Mouse (Mus musculus): ENCODE measurements around the gene Cmtm5.
"Not testable (repeated sequence)": the region's sequence is repeated elsewhere in the genome, so short reads cannot be mapped to it uniquely, and the experiment has no call there.

Cmtm5 gene

DNA sequence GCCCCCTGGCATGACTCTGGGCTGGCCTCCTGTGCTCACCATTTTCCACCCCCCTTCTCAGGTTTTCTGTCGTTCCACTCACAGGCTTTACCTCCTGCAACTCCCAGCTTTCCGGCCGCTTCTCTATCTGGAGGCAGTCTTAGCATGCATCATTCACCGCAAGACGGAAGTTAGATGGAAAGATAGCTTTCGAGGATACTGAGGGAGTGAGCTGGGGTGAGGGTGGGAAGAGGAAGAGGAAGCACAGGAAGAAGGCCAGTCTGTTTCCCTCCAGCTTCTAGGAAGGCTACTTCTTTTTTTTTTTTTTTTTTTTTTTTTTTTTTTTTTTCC lies 735 bp downstream of the Cmtm5 start:
- no peak for DNase-seq

DNA sequence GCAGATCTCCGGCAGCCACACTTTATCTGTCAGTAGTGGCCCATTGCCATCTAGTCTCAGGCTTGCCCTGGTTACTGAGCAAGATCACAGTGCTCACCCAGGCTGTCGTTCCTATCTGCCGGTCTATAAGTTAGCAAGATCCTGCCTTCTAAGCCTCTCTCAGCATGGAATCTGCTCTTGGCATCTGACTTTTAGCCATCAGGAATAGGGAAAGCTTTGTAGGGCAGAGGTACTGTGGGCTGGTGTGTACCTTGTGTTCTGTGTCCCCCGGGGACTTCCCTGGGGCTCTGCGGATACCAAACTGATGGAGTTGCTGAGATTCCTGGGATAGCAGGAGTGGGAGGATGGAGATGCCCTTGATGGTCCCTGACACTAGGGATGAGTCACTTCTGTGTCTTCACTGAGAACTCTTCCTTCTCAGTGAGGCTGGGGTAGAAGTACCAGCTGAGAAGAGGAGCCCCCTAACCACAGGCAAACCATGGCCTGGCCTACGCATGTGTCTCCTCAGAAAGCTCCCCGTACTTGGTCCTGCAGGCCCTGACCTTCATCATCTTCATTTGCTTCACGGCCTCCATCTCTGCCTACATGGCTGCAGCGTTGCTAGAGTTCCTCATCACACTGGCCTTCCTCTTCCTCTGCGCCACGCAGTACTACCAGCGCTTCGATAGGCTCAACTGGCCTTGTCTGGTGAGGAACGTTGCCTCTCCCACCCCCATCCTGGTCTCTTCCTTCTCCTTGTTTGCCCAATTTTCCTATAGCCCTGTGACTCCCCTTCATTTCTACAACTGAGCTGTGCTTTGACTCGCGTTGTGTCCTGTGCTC lies 1.5 kb downstream of the Cmtm5 start:
- DNase-seq, result no peak

DNA sequence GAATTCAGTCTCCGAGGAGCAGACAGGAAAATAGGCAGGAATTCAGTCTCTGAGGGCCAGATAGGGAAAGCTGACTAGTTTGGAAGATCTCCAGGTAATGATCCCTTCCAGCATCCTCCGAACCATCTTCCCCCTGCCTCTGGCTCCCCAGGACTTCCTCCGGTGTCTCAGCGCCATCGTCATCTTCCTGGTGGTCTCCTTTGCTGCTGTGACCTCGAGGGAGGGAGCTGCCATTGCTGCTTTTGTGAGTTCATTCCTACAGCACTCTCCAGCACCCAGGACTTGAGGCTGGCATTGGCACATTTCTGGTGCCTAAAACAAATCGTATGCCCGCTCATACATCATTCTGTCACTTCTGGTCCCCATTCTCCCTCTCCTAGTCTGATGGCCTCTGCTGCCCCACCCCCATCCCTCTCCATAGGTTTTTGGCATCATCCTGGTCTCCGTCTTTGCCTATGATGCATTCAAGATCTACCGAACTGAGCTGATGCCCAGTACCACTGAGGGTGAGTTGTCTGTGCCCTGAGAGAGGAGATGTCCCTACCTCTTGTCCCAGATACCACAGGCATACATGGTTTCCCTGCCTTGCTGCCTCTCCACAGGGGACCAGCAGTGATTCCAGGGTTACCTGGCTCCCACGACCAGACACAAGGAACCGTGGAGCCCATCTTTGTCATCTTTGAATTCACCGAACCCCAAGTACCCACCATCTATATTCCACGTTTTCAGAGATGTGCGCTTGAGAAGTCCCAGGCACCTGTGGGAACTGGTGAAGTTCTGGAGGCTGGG lies 2.6 kb downstream of the Cmtm5 start:
- no peak for DNase-seq

DNA sequence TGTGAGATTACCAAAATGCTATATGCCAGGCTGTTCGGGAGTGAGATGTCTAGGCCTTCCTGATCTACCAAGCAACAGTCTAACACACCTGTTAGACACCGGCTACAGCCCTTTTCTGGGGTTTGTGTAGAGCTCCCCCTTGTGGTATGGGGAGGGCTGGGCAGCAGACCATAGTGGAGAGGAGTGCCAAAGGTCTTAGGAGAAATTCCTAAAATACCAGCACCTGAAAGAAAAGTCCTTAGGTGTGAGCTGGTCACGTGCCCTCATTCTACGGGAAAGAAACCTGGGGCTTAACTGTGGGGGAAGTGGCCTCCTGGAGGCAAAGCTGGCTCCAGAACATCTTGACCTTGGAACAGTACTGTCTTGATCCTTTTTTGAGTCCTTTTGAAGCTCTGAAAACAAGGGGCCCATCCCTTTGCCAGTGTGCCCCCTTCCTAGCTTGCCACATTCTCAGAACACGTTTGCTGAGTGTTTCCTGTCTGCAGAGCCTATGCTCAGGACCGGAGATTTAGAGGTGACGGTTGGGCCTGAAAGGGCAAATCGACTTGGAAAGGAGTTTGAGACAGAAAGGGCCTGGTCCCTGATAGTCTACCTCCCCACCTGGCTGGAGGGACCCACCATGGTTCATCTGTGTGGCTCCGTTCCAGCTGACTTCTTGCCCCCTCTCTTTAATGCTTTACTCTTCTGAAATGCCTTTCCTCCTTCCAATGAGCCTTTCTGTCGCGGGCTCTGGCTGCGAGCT lies 3.5 kb downstream of the Cmtm5 start:
- peak; percentile 62 for DNase-seq

DNA sequence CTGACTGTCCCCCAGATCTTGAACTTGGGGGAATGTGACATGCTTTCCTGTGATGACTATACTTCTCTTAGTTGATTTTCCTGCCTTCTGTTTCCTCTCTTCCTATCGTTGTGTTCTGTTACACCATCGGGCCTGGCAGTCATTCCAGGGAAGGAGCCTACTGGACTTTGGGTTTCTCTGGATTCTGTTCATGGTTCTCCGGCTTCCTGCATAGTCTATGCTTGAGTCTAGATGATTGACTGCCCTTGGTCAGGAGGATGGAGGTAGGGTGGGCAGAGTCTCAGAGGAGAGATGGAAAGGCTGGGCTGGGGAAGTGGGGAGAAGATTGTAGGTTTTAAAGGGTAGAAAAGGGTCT lies 4.1 kb downstream of the Cmtm5 start:
- DNase-seq, result no peak

DNA sequence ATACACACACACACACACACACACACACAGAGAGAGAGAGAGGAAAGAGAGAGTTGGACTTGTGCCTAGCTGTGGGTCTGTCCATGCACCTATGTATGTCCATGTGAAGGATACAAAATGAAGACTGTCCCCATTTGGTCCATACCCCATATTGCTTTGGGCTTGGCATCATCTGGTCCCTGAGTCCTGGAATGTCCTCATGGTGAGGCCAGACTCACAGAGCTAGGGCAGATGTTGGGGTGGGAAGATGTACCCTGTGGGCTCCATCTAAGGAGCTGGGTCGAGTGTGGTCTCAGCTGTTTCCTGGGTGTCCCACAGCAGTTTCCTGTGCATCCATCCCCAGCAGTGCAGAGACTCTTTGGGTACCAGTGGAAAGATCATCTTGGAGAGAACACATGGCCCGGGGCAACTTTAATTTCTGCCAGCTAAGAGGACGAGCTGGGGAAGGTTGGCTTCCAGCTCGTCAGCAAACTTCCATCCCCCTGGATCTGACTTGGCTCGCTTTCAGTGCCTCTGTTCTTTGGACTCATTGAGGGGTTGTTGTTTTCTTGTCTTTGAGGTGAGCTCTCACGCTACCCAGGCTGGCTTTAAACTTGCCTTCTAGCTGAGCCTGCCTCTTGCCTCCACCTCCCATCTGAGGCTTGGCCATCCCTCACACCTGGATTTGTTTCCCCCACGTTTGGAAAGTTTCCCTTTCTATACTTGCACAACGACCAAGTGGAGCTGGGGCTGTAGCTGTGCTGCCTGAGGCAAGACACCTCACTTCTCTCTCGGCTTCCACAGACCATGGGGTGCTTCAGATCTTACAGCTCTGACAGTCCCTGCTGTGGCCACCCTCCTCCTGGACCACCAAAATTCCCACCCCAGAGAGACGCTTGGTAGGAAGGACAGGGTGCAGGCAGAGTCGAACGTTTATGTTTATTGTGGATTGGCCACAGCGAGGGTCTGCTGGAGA lies 5.2 kb downstream of the Cmtm5 start:
- no peak for DNase-seq

DNA sequence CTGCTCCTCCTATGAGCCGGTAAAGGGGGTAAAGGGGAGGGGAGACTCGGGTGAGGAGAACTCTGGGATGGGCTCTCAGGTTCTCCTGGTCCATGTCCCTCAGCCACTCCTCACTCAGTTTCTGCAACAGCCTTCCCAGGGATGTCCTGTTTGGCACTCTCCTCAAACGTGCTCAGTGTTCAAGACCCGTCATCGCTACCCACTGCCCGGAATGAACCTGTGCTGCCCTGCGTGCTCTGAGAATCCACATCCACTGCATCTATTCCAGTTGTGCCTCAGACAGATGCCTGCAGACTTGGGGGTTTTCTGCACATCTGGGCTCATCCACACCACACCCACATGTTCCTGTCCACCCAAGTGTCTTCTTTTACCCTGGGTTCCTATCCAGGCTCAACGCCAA lies 6.4 kb downstream of the Cmtm5 start:
- DNase-seq, result no peak

DNA sequence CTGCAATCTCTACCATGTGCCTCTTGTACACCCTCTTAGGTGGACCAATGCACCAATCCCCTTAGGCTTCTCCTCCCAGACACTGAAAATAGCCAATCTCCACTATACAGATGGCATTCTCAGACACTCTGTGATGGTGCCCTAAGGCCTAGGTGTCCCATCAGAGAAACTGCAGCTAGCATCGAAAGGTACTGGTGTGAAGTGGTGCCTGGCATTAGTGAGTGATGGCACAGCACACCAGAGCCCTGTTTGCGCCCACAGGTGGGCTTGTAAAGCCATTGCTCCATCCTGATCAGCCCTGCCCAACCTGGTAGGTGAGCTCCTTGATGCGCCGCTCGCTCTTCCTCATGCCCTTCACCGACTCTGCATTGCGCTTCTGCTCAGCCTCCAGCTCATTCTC lies 7.9 kb downstream of the Cmtm5 start:
- DNase-seq, result no peak

DNA sequence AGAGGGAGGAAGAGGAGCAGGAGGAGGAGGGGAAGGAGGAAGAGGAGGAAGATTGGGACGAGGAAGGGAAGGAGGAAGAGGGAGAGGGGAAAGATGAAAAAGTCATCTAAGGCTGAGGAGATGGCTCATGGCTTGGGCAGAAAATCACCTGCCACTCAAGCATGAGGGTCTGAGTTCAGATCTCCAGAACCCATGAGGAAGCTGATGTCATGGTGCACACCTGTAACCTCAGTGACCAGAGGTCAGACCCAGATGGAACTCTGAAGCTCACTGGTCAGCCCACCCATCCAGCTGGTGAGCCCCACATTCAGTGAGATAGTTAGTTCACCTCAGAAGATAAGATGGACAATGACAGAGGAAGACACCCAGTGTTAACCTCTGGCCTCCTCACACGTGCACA lies 8.9 kb downstream of the Cmtm5 start:
- DNase-seq, result no peak

DNA sequence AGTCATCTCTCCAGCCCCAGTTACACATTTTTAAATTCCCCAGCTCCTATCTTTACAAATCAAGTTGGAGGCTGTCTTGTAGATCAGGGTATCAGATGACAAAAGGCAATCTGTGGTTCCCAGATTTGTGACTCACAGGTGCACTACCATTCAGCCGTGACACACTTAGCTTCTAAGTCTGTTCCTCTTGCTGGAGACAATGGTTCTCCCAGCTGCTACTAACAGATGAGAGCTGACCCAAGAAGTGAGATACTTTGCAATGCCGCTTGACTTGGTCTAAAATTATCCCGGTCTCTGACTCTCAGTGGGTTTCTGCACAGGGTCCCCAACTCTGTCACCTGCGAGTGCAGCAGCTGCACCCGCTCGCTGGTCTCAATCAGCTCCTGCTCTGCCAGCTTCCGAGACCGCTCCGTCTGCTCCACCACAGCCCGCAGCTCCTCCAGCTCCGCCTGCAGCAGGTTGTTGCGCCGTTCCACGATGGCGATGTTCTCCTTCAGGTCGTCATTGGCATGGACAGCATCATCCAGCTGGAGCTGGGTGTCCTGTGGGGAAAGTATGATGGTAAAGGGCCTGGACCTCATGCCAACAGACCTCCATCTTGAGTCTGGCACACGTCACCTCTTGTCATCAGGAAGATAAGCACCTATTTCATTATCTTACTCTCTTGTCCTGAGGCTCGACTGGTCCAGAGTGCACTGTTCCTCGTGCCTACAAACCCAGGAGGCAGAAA lies 10.1 kb downstream of the Cmtm5 start:
- no peak for DNase-seq

DNA sequence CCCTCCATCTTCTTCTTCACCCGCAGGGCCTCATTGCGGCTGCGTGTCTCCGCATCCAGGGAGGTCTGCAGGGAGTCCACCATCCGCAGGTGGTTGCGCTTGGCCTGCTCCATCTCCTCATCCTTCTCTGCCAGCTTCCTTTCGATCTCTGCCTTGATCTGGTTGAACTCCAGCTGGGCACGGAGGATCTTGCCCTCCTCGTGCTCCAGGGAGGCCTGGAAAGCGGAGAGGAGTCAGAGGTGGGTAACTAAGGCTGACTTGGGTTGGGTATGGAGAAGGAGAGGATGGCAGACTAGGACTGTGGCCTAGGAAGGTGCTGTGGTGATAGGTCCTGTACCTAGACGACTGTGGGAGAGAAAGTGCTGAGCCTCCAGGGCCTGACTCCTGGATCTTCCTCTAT lies 10.9 kb downstream of the Cmtm5 start:
- DNase-seq, result not testable (repeated sequence)

DNA sequence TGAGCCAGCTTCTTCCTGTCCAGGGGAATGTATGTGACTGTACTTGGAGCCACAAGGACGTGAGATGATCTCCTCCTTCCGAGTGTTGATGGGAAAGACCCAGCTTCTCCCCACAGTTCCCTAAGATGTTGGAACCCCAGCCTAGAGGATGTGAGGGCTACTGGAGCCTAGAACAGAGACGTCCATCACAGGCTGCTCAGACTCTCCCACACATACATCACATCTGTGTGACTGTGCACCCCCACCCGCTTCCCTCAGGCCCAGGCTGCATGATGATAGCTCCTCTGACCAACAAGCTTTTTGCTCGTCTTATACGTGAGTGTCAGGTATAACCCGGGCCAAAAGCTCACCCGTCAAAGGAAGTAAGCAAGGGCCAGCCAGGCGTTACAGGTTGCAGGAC lies 12.7 kb downstream of the Cmtm5 start:
- no peak for DNase-seq

DNA sequence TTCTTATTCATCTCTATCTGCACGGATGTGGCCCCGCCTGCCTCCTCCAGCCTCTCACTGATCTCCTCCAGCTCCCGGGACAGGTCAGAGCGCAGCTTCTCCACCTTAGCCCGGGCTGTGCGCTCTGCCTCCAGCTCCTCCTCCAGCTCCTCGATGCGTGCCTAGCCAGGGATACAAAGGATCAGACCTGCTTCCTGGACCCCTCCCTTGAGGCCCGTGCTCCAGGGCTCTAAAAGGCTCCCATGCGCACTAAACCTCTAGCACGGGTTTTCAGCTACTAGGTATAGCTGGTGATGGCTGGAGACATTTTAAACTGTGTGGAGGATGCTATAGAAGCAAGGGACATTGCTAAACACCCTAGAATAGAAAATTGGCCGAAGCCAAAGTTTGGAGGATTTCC lies 14.4 kb downstream of the Cmtm5 start:
- DNase-seq, result no peak

DNA sequence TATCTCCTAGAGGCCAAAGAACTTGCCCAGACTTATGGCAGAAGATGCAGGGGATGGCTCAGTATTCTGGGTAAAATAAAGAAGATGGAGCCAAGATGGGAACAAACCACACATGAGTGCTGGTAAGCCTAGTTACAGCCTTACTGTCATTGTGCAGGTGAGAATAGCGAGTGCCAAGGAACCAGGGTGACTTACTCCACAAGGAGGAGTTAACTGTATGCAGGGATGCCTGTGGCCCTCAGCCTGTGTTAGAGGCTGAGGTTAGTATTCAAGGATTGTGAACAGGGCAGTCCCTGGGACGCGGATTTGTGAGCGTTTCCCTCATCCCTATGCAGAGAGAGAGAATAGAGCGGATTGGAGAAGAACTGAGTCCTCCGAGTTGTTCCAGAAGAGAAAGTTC lies 15.5 kb downstream of the Cmtm5 start:
- no peak for DNase-seq

DNA sequence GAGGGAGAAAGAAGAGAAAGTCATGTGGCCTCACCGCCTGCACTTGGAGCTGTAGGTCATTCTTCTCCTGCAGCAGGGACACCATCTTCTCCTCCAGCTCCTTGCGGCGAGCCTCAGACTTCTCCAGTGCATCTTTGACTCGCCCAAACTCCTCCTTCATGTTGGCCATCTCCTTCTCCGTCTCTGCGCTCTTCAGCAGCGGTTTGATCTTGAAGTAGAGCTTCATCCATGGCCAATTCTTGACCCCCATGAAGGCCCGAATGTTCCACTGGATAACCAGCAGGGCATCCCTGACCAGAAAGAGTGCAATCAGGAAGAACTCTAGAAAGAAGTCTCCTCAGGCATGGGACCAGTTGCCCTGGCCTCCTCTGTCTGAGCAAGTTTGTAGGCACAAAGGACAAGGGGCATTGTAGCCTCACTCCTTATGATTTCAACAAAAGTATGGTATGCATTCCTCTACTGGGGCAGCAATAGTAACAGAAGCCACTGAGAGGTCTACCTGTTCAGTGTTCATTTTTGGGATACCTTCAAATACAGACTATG lies 17.7 kb downstream of the Cmtm5 start:
- no peak for DNase-seq

DNA sequence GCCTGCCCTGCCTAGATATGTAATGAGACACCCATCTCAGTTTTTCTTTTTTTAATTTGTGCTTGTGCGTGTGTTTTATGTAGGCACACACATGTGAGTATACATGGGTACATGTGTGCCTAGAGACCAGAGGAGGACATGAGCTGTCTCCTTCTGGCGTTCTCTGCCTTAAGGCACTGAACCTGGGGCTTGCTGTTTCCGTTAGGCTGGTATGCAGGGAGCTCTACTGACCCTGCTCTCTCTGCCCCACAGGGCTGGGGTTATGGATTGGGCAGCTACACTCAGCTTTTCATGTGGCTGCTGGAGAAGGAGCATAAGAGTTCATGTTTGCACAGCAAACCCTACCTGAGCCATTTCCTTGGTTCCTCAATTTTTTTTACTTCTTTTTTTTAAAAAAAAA lies 18.4 kb downstream of the Cmtm5 start:
- DNase-seq, result no peak

DNA sequence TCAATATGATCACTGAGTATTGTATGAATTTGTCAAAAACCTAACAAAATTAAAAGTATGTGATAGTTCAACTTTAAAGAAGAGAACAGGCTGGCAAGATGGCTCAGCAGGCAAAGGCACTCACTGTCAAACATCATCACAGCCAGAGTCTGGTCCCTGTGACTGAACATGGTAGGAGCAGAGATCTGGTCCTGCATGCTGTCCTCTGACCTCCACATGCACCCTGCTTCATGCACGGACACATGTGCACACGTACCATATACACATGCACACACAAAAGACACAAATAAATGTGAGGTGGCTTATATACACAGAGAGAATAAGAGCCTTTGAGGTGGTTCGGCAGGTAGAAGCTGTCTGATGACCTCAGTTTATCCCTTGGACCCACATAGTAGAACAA lies 19.4 kb downstream of the Cmtm5 start:
- DNase-seq, result no peak

DNA sequence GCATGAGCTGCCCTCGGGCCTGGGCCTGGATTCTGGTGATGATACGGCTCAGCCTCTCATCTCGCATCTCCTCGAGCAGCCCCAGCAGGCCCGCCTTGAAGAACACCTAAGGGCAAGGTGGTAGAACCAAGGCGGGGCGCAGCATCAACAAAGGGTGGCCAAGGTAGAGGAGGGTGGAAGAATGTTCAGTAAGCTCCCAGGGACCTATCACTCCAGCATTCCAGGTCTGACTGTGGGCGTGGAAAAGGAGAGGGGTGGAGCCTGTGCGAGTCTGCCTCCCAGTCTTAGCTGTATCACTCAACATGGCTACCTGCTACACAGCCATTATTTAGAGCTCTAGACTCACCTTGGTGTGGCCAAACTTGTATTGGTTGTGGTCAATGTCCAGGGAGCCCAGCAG lies 20.5 kb downstream of the Cmtm5 start:
- DNase-seq, result no peak

DNA sequence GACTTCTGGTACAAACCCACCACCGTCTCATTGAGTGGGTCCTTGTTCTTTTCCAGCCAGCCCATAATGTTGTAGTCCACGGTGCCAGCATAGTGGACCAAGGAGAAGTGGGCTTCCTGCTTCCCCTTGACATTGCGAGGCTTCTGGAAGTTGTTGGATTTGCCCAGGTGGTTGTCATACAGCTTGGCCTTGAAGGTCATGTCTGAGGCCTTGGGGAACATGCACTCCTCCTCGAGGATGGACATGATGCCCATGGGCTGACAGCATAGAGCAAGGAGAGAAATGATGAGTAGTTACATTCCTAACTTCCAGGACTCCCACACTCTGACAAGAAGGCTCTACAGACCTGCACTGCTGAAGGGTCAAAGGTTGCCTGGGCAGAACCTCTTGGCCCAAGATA lies 22.4 kb downstream of the Cmtm5 start:
- no peak for DNase-seq

DNA sequence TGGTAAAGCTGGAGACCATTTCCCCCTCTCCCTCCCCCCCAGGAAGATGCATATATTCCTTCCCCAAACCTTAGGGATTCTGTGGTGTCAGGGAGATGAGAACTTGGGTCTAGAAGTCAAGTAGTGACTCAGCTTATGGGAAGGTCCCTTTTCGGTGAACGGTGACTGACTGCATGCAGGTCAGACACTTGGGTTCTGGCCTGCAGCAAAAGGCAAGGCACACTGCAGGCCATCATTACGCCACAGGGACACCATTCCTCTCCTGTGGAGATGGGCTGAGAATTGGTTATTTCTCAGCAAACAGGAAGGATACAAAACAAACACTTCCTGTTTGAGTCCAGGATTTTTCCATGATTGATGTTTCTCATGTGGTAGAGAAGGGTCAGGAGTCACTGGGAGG lies 23.1 kb downstream of the Cmtm5 start:
- no peak for DNase-seq

DNA sequence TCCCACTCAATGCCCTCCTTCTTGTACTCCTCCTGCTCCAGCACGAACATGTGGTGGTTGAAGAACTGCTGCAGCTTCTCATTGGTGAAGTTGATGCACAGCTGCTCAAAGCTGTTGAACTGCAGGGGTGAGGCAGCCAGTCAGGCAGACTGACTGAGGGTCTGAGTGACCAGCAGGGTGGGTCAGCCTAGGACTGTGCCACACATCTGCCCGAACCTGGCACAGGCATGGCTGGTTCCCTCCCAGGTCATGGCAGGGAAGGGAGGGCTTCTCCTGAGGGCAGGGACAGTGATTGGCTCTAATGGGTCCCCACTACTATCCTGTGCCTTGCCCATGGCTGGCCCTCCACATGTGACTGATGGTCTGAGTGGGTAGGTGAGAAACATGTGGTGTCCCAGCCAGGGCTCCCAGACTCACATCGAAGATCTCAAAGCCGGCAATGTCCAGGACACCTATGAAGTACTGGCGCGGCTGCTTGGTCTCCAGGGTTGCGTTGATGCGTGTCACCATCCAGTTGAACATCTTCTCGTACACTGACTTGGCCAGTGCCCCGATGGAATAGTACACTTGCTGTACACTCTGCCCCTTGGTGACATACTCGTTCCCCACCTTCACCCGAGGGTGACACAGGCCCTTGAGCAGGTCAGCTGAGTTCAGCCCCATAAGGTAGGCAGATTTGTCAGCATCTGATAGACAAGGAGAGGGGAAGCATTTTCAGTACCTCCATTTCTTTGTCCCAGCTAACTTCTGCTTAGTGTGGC lies 24.0 kb downstream of the Cmtm5 start:
- not testable (repeated sequence) for DNase-seq

All from liver (tissue).